Mouse (Mus musculus): ENCODE data around the gene Pa2g4.

DNA sequence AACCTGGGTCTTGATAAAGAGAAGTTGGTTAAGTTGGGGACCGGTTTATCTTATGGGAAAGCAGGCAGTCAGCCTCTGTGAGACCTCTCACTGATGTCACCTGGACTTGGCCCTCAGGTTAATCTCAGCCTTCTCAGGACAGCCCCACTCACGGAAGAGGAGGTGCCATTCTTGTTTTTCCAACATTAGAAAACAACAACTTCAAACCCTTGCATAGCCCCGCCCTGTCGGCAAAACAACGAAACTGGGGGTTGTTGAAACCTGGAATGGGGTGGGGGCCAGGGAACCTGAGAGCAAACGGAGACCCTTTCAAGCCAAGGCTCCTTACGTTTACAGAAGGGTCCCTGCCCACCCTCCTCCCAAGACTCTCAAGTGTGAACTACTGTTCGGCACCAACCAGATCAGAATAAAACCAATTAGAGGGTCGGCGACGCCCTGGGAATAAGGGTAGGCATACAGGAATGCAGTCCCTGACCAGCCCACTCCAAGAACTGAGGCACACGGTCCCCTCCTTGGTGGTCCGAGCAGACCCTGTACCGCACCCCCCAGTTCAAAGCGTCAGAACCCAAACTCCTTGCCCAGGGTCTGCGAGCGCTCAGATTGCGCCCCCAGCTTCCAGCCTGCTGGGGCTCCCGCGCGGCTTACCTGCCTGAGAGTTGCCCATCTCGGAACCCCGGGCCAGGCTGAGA lies 23.1 kb upstream of the Pa2g4 start:
- TF ChIP-seq EP300 (IDR thresholded peaks at IDR 0.05; ENCODE audit: low read depth in 1 of 2, low read length in 2 of 2) (no peak), POLR2A (IDR thresholded peaks at IDR 0.05; ENCODE audit: control insufficient read depth in 1 of 2, insufficient read depth in 1 of 2, low read depth in 1 of 2, low read length in 2 of 2, poor library complexity in 1 of 2) (no peak), CTCF (IDR thresholded peaks at IDR 0.05 in 2 of 3, conservative IDR thresholded peaks at IDR 0.05 in 1 of 3; ENCODE audit: control insufficient read depth in 1 of 3, insufficient read depth in 1 of 3, low read depth in 2 of 3, low read length in 3 of 3, poor library complexity in 1 of 3, severe bottlenecking in 1 of 3) (no peak), ZC3H11A (IDR thresholded peaks at IDR 0.05; ENCODE audit: low read depth, low read length) (no peak), ETS1 (IDR thresholded peaks at IDR 0.05; ENCODE audit: low read depth, low read length) (no peak), TAL1 (IDR thresholded peaks at IDR 0.05; ENCODE audit: low read length) (no peak), NRF1 (IDR thresholded peaks at IDR 0.05; ENCODE audit: insufficient read depth, low read depth, low read length, poor library complexity, severe bottlenecking) (no peak), MXI1 (IDR thresholded peaks at IDR 0.05; ENCODE audit: low read depth, low read length) (no peak), GATA1 (IDR thresholded peaks at IDR 0.05; ENCODE audit: low read depth, low read length) (no peak)
